9 mouse cellular contexts compared by ENCODE assay signal in the genomic region with DNA sequence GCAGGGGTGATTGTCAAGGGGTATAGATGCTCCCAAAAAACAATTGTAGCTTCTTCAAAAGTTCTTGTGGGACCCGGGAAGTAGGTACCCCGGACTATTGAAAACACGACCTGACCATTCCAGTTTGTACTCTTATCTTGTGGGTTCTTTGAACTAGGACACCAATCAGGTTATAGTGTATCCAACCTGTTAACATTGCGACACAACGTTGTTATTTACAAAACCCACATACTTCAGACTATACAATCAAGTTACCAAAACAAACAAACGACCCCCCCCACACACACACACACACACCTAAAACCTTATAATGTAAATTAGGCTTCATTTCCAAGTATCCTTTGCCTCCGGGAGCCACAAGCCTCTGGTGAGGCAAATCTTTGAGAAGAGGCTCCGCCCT. TPM values are rescaled to one million over a fixed set of nuclear protein-coding genes. Genes with fewer than 3 reads are reported as not detected.
DNase-seq lines count a peak whose midpoint lies in the region; ATAC-seq and TF ChIP-seq lines count a peak whose summit lies in the region.
"Had no signal": no experiment of that assay in that cellular context is flagged by ENCODE, and none has a peak within 500 bp of the region (broad histone marks: within the 10 kb centered on the region; RNA-seq: fewer than 3 reads in every experiment).

No protein-coding gene starts in this region.

- no peak for TF ChIP-seq POLR2A in myocyte (IDR thresholded peaks at IDR 0.05; ENCODE audit: insufficient read length, low read depth)

- no peaks in the 10 kb centered on the region for H3K27me3 ChIP-seq in embryonic facial prominence, embryonic 14.5 days (replicated peaks; ENCODE audit: control insufficient read depth, insufficient read depth, low read length)
- H3K27me3 ChIP-seq in intestine, postnatal 0 days (replicated peaks; ENCODE audit: control insufficient read depth, insufficient read depth, low read length), result no peaks in the 10 kb centered on the region
- no peaks in the 10 kb centered on the region for H3K27me3 ChIP-seq in myocyte (ENCODE audit: control insufficient read depth, insufficient read depth, insufficient read length)

- DNase-seq in layer of hippocampus, adult 2 months (ENCODE audit: low spot score in 2 of 2), result no peak
- no peak for DNase-seq in layer of hippocampus, adult 18-20 months (ENCODE audit: low spot score in 2 of 2)
- DNase-seq in embryonic facial prominence, embryonic 14.5 days (ENCODE audit: low spot score), result no peak
- no peak for DNase-seq in gastrocnemius, adult 18-20 months (ENCODE audit: low spot score)
- DNase-seq in urinary bladder, postnatal 25 days (ENCODE audit: low spot score), result no peak
- DNase-seq in cerebellum, postnatal 10 days, result no peak

- H3K4me3 ChIP-seq in layer of hippocampus, adult 2 months, result peak overlapping the region; percentile 75
- peak overlapping the region; percentile 71 for H3K4me3 ChIP-seq in embryonic facial prominence, embryonic 14.5 days (ENCODE audit: low read depth, low read length)
- H3K4me3 ChIP-seq in intestine, postnatal 0 days (ENCODE audit: low read depth, low read length), result peak overlapping the region; percentile 82
- H3K4me3 ChIP-seq in myocyte, result peak overlapping the region; percentile 81

- H3ac ChIP-seq in myocyte (ENCODE audit: control insufficient read depth, insufficient read length), result no peak overlapping the region

- peaks cover 12% of the 10 kb centered on the region for H3K4me1 ChIP-seq in embryonic facial prominence, embryonic 14.5 days (ENCODE audit: control insufficient read depth, insufficient read depth, low read length)
- H3K4me1 ChIP-seq in intestine, postnatal 0 days (replicated peaks; ENCODE audit: control insufficient read depth, insufficient read depth, low read length), result no peaks in the 10 kb centered on the region

- 8% methylated on average over 8 of the region's 8 CpGs for WGBS in embryonic facial prominence, embryonic 14.5 days
- WGBS in intestine, postnatal 0 days, result 2% methylated on average over 8 of the region's 8 CpGs

- peaks cover 35% of the 10 kb centered on the region for H3K36me3 ChIP-seq in embryonic facial prominence, embryonic 14.5 days (ENCODE audit: control insufficient read depth, insufficient read depth, low read length)
- H3K36me3 ChIP-seq in intestine, postnatal 0 days (ENCODE audit: control insufficient read depth, insufficient read depth), result peaks cover 26% of the 10 kb centered on the region
- peaks cover 12% of the 10 kb centered on the region for H3K36me3 ChIP-seq in myocyte (ENCODE audit: control insufficient read depth, insufficient read depth)

- H3K9me3 ChIP-seq in embryonic facial prominence, embryonic 14.5 days (ENCODE audit: control insufficient read depth, low read length), result no peaks in the 10 kb centered on the region
- no peaks in the 10 kb centered on the region for H3K9me3 ChIP-seq in intestine, postnatal 0 days (ENCODE audit: control insufficient read depth)

- peak; percentile 10; the same call in 1 of the 2 replicates for ATAC-seq in embryonic facial prominence, embryonic 14.5 days (ENCODE audit: low read depth)
- ATAC-seq in intestine, postnatal 0 days, result peak; percentile 38

- no peak for TF ChIP-seq CTCF in layer of hippocampus, adult 2 months (conservative IDR thresholded peaks at IDR 0.05)
- TF ChIP-seq CTCF in intestine, postnatal 0 days (IDR thresholded peaks at IDR 0.05; ENCODE audit: low read depth), result no peak

- H3K9ac ChIP-seq in embryonic facial prominence, embryonic 14.5 days (ENCODE audit: low read depth, low read length), result peak overlapping the region; percentile 56; the same call in 1 of the 2 replicates
- H3K9ac ChIP-seq in intestine, postnatal 0 days (ENCODE audit: low read depth, low read length), result no peak overlapping the region

- H3K27ac ChIP-seq in layer of hippocampus, adult 2 months, result peak overlapping the region; percentile 36; the same call in 1 of the 2 replicates
- H3K27ac ChIP-seq in embryonic facial prominence, embryonic 14.5 days (replicated peaks; ENCODE audit: low read depth, low read length), result no peak overlapping the region
- H3K27ac ChIP-seq in intestine, postnatal 0 days (ENCODE audit: low read depth, low read length), result no peak overlapping the region

- H3K79me2 ChIP-seq in myocyte (ENCODE audit: control insufficient read depth, insufficient read depth), result peaks cover 15% of the 10 kb centered on the region

- peak overlapping the region; percentile 79 for H3K4me2 ChIP-seq in embryonic facial prominence, embryonic 14.5 days (ENCODE audit: low read depth, low read length)
- peak overlapping the region; percentile 56 for H3K4me2 ChIP-seq in intestine, postnatal 0 days (replicated peaks; ENCODE audit: low read depth)
- H3K4me2 ChIP-seq in myocyte (ENCODE audit: low read depth), result peak overlapping the region; percentile 78

TF ChIP-seq in myocyte, 11 proteins besides CTCF, POLR2A, EP300 and RAD21:
- TF ChIP-seq TCF3 (IDR thresholded peaks at IDR 0.05; ENCODE audit: insufficient read length, low read depth) (no peak), POLR2AphosphoS2 (IDR thresholded peaks at IDR 0.05; ENCODE audit: insufficient read length, low read depth) (no peak), MYOG (IDR thresholded peaks at IDR 0.05; ENCODE audit: control insufficient read depth in 1 of 3, insufficient read depth in 1 of 3, insufficient read length in 2 of 3, low read depth in 2 of 3) (no peak), TCF12 (IDR thresholded peaks at IDR 0.05; ENCODE audit: insufficient read depth, poor library complexity, severe bottlenecking) (no peak), SRF (IDR thresholded peaks at IDR 0.05; ENCODE audit: control insufficient read depth, insufficient read length, low read depth) (no peak), MAX (IDR thresholded peaks at IDR 0.05; ENCODE audit: low read depth) (no peak)

RNA-seq across cellular contexts. Expression of gene Psmb6, which starts 0.4 kb away (rescaled TPM):
- 100 to 1,000 TPM; 178 to 188 TPM for total RNA-seq in layer of hippocampus, adult 2 months (2021)
- 100 to 1,000 TPM; 198 TPM for total RNA-seq in layer of hippocampus, adult 18-20 months (2021)
- 706 and 727 TPM in 2 replicates for polyA plus RNA-seq in embryonic facial prominence, embryonic 14.5 days (2014; fragmentation: Nextera tagmentation; extraction: Ambion mirVana)
- polyA plus RNA-seq in intestine, postnatal 0 days (2015; fragmentation: Nextera tagmentation; extraction: Ambion mirVana), result 462 and 489 TPM in 2 replicates
- polyA plus RNA-seq in myocyte (2012; fragmentation: generic; extraction: Trizol), result 575 TPM
- total RNA-seq in gastrocnemius, adult 18-20 months (2021), result 100 to 1,000 TPM; 226 to 241 TPM

RNA-seq across cellular contexts. Expression of gene Gltpd2, which starts 5.8 kb away (rescaled TPM):
- total RNA-seq in layer of hippocampus, adult 2 months (2021), result not detected
- total RNA-seq in layer of hippocampus, adult 18-20 months (2021), result not detected
- 0.53 and 0.84 TPM in 2 replicates for polyA plus RNA-seq in embryonic facial prominence, embryonic 14.5 days (2014; fragmentation: Nextera tagmentation; extraction: Ambion mirVana)
- 0.30 and 0.82 TPM in 2 replicates for polyA plus RNA-seq in intestine, postnatal 0 days (2015; fragmentation: Nextera tagmentation; extraction: Ambion mirVana)
- polyA plus RNA-seq in myocyte (2012; fragmentation: generic; extraction: Trizol), result not detected
- total RNA-seq in gastrocnemius, adult 18-20 months (2021), result not detected

RNA-seq across cellular contexts. Expression of gene Gm40193, which starts 8.0 kb away (rescaled TPM):
- not detected for total RNA-seq in layer of hippocampus, adult 2 months (2021)
- not detected for total RNA-seq in layer of hippocampus, adult 18-20 months (2021)
- polyA plus RNA-seq in embryonic facial prominence, embryonic 14.5 days (2014; fragmentation: Nextera tagmentation; extraction: Ambion mirVana), result 1.1 and 2.7 TPM in 2 replicates
- polyA plus RNA-seq in intestine, postnatal 0 days (2015; fragmentation: Nextera tagmentation; extraction: Ambion mirVana), result not detected in 2 replicates
- polyA plus RNA-seq in myocyte (2012; fragmentation: generic; extraction: Trizol), result not detected
- not detected for total RNA-seq in gastrocnemius, adult 18-20 months (2021)
- polyA plus RNA-seq: kidney, adult 2 months had no signal

RNA-seq across cellular contexts. Expression of gene Vmo1, which starts 10.4 kb away (rescaled TPM):
- not detected for total RNA-seq in layer of hippocampus, adult 2 months (2021)
- not detected for total RNA-seq in layer of hippocampus, adult 18-20 months (2021)
- 0.54 and 0.98 TPM in 2 replicates for polyA plus RNA-seq in embryonic facial prominence, embryonic 14.5 days (2014; fragmentation: Nextera tagmentation; extraction: Ambion mirVana)
- 0.25 and 0.31 TPM in 2 replicates for polyA plus RNA-seq in intestine, postnatal 0 days (2015; fragmentation: Nextera tagmentation; extraction: Ambion mirVana)
- not detected for polyA plus RNA-seq in myocyte (2012; fragmentation: generic; extraction: Trizol)
- not detected for total RNA-seq in gastrocnemius, adult 18-20 months (2021)
- polyA plus RNA-seq: kidney, adult 2 months had no signal

RNA-seq across cellular contexts. Expression of gene Pld2, which starts 15.1 kb away (rescaled TPM):
- 10 to 100 TPM; 17.7 to 19.2 TPM for total RNA-seq in layer of hippocampus, adult 2 months (2021)
- 10 to 100 TPM; 16.7 to 17.8 TPM for total RNA-seq in layer of hippocampus, adult 18-20 months (2021)
- 9.2 and 9.5 TPM in 2 replicates for polyA plus RNA-seq in embryonic facial prominence, embryonic 14.5 days (2014; fragmentation: Nextera tagmentation; extraction: Ambion mirVana)
- polyA plus RNA-seq in intestine, postnatal 0 days (2015; fragmentation: Nextera tagmentation; extraction: Ambion mirVana), result 5.9 and 6.3 TPM in 2 replicates
- 10.2 TPM for polyA plus RNA-seq in myocyte (2012; fragmentation: generic; extraction: Trizol)
- 10 to 100 TPM; 12.2 to 17.7 TPM for total RNA-seq in gastrocnemius, adult 18-20 months (2021)
